Mouse (Mus musculus) kidney, postnatal 10 days (tissue): Measurements from ENCODE around the gene Atp2a2.
"Not testable (repeated sequence)": the region's sequence is repeated elsewhere in the genome, so short reads cannot be mapped to it uniquely, and the experiment has no call there.

Experiments
- DNase-seq: peaks from one replicate; pipeline ENCODE4 v3.0.0; 2021; ENCODE audit warnings: mixed read lengths

The Atp2a2 gene

GRCm38 (mm10) chr5:122493035-122493434 lies 9.0 kb downstream of the Atp2a2 start:
- DNase-seq: no peak

GRCm38 (mm10) chr5:122491385-122491784 lies 10.6 kb downstream of the Atp2a2 start:
- DNase-seq: no peak

GRCm38 (mm10) chr5:122490148-122490547 lies 11.9 kb downstream of the Atp2a2 start:
- no peak for DNase-seq

- peak; percentile 41 for DNase-seq
These were observed 14.2 kb downstream of the Atp2a2 start for GRCm38 (mm10) chr5:122487825-122488224.

- not testable (repeated sequence) for DNase-seq
These were observed 15.8 kb downstream of the Atp2a2 start for GRCm38 (mm10) chr5:122486243-122486642.

- DNase-seq: no peak
These were observed 19.2 kb downstream of the Atp2a2 start for GRCm38 (mm10) chr5:122482733-122483391.

DNA sequence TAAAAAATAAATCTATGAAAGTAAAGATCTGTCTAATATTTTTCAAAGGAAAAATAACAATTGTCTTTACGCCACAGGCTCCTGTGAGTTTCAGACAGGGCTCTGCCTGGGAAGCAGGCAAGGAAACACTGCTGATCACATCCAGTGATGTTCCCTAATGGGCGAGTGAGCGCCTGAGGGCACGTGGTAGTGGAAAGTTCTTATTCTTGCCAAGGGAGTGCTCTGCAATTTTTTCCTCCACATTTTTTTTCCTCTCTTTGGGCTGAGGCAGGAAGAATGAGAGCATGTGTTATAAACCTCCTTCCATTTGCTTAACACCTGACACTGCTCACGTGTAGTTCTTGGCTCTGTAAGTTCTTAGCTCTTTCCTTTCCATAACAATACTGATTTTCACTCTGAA lies 20.2 kb downstream of the Atp2a2 start:
- peak; percentile 43 for DNase-seq

- no peak for DNase-seq
These were observed 22.9 kb downstream of the Atp2a2 start for GRCm38 (mm10) chr5:122479131-122479530.

GRCm38 (mm10) chr5:122477492-122477891 lies 24.5 kb downstream of the Atp2a2 start:
- DNase-seq: no peak

DNA sequence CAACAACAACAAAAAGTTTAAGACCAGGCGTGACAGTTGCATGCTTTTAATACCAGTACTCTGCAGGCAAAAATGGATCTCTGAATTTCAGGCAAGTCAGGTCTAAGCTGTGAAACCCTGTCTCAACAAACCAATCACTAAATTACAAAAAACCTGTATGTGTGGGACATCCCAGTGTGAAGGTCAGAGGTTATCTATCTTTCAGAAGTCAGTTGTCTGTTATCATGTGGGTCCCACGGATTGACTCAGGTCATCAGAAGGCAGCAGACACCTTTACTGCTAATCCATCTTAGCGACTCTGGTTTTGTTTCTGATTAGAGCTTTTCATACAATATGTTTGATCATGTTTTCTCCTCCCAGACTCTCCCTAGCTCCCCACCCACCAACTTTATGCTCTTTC lies 25.9 kb downstream of the Atp2a2 start:
- DNase-seq: no peak

- no peak for DNase-seq
These were observed 27.2 kb downstream of the Atp2a2 start for GRCm38 (mm10) chr5:122474643-122475363.

GRCm38 (mm10) chr5:122471658-122472057 lies 30.4 kb downstream of the Atp2a2 start:
- no peak for DNase-seq

- DNase-seq: no peak
These were observed 40.6 kb downstream of the Atp2a2 start for GRCm38 (mm10) chr5:122461431-122461830.

DNA sequence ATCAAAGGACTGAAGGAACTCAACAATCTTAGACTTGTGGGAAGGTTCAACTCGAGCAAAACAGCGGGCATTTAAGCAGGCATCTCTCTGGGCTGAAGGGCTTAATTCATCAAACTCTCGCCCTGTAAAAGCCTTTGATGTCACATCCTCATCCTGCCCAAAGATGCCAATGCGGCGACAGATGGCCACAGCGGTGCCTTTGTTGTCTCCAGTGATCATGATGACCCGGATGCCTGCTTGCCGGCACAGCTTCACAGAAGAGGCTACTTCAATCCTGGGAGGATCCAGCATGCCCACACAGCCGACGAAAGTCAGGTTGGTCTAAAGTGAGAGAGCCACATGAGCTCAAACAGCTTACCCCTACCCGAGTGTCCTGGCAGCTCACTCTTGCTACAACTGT lies 41.4 kb downstream of the Atp2a2 start:
- no peak for DNase-seq

DNA sequence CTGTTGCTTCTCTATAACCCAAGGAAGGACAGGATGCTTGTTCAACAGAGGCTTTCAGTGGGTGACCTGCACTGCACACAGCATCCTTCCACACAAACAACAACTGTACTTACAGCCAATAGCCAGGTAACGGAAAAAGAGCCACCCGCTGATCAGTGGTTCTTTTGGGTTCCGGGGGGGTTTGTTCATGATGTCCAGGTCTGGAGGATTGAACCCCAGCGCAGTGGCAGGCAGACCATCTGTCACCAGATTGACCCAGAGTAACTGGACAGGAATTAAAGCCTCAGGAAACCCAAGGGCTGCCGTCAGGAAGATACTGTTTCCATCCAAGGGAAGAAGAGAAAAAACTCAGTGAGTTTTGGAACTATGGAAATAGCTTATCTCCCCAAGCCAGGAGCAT lies 42.7 kb downstream of the Atp2a2 start:
- no peak for DNase-seq

GRCm38 (mm10) chr5:122458066-122458465 lies 44.0 kb downstream of the Atp2a2 start:
- no peak for DNase-seq

DNA sequence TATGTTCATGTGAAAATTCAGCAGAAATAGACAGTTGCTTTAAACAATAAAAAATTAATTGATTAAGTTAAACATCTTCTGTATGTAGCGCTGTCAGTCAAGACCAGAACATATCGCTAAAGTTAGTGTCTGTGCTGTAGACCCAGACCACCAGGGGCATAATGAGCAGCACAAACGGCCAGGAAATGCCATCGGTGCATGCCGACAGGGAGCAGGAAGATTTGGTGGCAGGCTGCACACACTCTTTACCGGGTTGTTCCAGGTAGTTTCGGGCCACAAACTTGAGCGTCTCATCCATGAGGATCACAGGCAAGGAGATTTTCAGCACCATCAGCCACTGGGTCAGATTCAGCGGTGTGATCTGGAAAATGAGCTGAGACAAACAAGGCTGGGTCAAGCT lies 45.0 kb downstream of the Atp2a2 start:
- not testable (repeated sequence) for DNase-seq

DNA sequence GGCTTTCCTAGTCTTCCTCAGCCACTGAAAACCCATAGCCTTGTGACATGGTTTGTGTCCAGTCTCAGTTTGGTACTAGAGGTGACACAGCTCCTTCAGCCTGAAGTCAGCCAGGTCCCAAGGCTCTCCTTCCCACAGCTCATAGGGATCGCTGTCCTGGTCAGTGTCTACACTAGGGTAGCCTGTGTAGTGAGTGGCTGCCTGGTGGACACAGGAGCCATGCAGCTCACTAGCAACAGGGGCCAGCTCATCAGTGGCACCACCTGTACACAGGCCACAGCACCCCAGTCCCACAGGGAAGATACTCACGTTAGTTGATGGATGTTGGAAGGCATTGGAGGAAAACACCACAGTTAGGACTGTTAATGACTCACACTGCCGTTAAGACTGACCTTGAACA lies 46.4 kb downstream of the Atp2a2 start:
- DNase-seq: no peak

GRCm38 (mm10) chr5:122454883-122455282 lies 47.1 kb downstream of the Atp2a2 start:
- DNase-seq: no peak

DNA sequence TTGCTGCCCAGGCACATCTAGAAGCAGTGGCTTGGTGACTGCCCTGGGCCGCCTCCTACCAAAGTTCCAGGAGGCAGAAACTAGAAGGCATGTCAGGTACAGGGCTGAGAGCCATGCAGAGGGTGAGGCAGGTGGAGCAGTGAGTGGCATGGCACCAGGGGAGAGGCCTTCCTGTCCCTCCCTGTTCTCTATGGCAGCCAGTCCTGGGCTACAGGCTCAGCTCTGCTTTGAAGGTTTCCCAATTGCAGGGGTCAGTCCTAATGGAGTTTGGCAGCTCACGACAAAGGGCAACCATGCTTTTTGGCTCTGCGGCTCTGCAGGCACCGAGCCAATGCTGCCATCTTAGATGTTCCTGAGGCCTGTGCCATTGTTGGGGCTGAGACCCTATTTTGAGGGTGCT lies 47.6 kb downstream of the Atp2a2 start:
- no peak for DNase-seq

GRCm38 (mm10) chr5:122453188-122453587 lies 48.8 kb downstream of the Atp2a2 start:
- DNase-seq: no peak

DNA sequence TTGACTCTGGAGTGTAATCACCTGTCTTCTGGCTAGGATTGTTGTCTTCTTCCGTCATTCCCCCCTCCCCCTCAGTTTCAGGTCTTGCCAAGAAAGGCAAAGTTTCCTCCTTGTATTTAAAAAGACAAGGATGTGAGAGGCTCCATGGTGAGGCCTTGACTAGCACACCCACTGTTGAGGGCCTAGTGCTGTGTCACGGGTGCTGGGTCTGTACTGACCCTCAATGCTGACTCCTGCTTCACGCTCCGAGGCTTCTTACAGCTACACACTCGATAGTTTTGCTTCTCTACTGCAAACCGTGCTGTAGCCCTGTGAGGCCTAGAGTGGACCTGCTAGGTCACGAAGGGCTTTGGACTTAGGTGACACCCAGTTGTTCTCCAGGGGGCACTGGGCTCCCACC lies 49.8 kb downstream of the Atp2a2 start:
- no peak for DNase-seq

GRCm38 (mm10) chr5:122451324-122451723 lies 50.7 kb downstream of the Atp2a2 start:
- no peak for DNase-seq

- no peak for DNase-seq
These were observed 51.1 kb downstream of the Atp2a2 start for GRCm38 (mm10) chr5:122450913-122451317.

DNA sequence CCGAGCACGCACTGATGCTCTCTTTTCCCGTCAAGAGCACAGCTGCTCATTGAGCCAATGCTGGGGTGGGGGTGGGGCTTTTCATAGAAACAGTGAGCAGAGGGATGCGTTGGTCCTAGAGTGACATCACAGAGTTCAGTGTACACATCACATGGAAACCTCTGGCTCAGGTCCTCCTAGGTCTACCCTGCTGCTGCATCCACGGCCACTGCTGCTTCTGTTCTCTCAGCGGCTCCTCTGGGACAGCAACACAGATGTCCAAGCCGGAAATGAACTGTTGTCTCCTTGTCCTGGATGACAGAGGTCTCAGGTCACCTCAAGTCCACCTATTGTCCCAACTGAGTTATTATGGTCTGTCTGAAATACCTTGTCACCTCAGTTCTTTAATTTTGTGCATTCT lies 52.1 kb downstream of the Atp2a2 start:
- DNase-seq: no peak
